Mouse (Mus musculus): Measurements from ENCODE around the gene Mup6. TPM values are rescaled to one million over a fixed set of nuclear protein-coding genes. Genes with fewer than 3 reads are reported as not detected.

Gene Mup6
- not detected for polyA plus RNA-seq (2015; fragmentation: Illumina TruSeq; extraction: RNeasy Lipid Tissue Mini Kit (QIAGEN cat#74804); ENCODE audit: low read depth, low replicate concordance)

DNA sequence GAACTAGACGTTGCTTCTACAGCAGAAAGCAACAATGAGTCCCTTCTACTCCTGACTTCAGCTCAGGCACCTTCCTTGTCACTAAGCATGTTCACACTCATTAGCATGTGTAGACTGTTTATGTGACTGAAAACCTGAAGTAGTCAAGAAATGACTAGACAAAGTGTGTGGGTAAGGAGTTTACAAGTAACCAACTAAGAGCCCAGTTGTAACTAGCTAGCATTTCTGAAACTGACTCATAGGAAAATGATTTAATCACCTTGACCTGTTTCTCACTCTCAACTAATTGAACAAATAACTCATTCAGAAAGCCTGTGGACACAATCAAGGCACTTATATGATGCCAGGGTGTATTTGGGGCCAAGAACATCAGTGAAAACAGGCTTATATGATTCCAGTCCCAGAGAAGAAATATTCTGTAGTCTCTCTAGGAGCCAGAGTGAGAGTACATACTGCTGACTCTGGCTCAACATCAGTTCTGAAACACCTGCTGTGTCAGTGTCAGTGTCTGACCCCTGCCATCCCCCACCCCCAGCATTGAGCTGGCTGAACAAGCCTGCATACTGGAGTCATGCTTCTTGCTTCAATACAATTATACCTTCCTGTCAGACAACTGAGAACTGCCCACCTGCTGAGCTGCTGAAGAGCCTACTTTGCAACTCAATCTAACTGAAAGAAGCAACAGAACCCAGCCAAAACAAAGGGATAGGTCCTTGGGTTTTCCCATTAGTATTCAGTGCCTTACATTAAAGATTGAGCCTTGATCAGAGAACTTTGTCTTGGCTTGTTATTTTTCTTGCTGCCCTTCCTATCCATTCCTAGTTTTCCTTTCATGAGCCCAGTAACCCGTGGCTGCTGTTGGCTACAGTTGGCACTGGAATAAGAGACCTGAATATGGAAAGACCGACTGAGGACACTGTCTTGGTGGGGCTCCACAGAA, at the start of gene Mup6:
TSS of gene Mup6 (plus strand) at position 890 of the 940 bp plus-strand sequence.

DNA sequence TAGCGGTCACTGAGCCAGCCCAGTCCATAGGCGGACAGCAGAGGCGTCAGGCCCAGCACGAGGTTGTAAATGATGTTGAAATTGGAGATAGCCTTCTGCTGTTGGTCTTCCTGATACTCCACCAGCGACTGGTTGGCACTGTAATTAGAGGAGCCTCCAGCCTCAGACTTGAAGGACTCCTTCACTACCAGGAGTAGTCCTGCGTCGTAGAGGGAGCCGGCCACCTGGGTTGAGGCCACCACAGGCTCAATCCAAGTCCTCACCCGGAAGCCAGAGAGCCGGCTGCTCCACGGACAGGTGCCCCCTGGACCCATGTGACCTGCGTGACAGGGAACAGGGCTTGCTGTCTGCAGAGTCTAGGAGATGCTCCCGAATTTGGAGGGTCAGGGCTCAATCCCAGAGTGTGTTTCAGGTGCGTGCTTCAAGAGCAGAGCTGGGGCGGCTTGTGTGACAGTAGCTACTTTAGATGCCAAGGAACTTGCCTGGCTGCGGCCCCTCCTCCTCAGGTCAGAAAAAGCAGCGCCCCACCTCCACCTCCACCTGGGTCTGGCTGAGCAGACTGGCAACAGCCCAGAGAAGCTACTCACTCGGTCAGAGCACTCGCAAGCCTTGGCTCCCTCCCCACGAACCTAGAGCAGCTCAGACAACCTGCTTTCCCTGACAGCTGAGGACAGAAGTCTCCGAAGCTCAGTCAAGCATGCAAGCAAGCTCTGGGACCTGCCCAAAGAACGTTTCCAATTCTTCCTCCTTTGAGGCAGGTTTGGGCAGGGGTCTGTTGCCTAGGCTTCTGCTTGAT, 49.3 kb upstream of the Mup6 start, which contains the start of gene Slc46a2:
TSS of gene Slc46a2 (minus strand) at position 449 of the 796 bp plus-strand sequence.

DNA sequence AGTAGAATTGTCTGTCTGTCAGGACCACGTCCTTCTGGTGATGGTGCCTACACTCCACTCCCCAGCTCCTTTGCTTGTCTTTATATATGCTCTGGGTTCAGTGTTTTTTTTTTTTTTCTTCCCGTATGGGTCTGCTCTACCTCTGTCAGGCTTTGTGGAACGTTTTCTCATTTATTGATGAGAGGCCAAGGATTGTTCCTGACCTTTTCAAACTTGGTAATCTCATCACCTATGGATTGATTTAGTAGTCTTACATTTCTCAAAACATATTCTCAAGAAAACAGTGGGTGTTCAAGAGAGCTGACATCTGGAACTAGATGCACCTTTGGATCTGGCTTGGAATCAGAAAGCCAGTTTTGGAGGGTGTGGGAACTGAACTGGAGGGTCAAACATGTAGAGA, 3.5 kb upstream of the Mup6 start, which contains the start of gene Mup4:
TSS of gene Mup4 (minus strand) at position 101 of the 400 bp plus-strand sequence.

Other genes with a start within 250 kb of the Mup6 start
- 29.2 TPM for gene Inip, start 162.7 kb upstream of the Mup6 start, polyA plus RNA-seq (2015; fragmentation: Illumina TruSeq; extraction: RNeasy Lipid Tissue Mini Kit (QIAGEN cat#74804); ENCODE audit: low read depth, low replicate concordance)
- 17.8 TPM for gene Snx30, start 158.5 kb upstream of the Mup6 start, polyA plus RNA-seq (2015; fragmentation: Illumina TruSeq; extraction: RNeasy Lipid Tissue Mini Kit (QIAGEN cat#74804); ENCODE audit: low read depth, low replicate concordance)
- not detected for gene Slc46a2, start 49.2 kb upstream of the Mup6 start, polyA plus RNA-seq (2015; fragmentation: Illumina TruSeq; extraction: RNeasy Lipid Tissue Mini Kit (QIAGEN cat#74804); ENCODE audit: low read depth, low replicate concordance)
- gene Mup4, start 3.6 kb upstream of the Mup6 start, polyA plus RNA-seq (2015; fragmentation: Illumina TruSeq; extraction: RNeasy Lipid Tissue Mini Kit (QIAGEN cat#74804); ENCODE audit: low read depth, low replicate concordance), result not detected
- not detected for gene Mup7, start 106.2 kb downstream of the Mup6 start, polyA plus RNA-seq (2015; fragmentation: Illumina TruSeq; extraction: RNeasy Lipid Tissue Mini Kit (QIAGEN cat#74804); ENCODE audit: low read depth, low replicate concordance)
- not detected for gene Mup2, start 190.0 kb downstream of the Mup6 start, polyA plus RNA-seq (2015; fragmentation: Illumina TruSeq; extraction: RNeasy Lipid Tissue Mini Kit (QIAGEN cat#74804); ENCODE audit: low read depth, low replicate concordance)